Mouse (Mus musculus) lung, postnatal 0 days (tissue): Measurements from ENCODE around the gene Plekha5. TPM values are rescaled to one million over a fixed set of nuclear protein-coding genes. Genes with fewer than 3 reads are reported as not detected.

Experiments
- ATAC-seq: fragments of 200-750 bp; cut with Nextera tagmentation; 2 replicates; pipeline ENCODE4 v1.8.0; 2017; ENCODE audit warnings: moderate library complexity
- DNase-seq: peaks from one replicate; pipeline ENCODE4 v3.0.0-alpha.2; 2016; ENCODE audit warnings: low spot score
- H3K27ac ChIP-seq: fragments of 300-500 bp; sonication (generic); 2 replicates; pipeline ENCODE4 v1.5.1; 2014; ENCODE audit warnings: antibody characterized with exemption, mild to moderate bottlenecking, low read length, mixed read lengths
- H3K27me3 ChIP-seq: fragments of 300-500 bp; sonication (generic); replicated peaks from 2 replicates; pipeline ENCODE4 v1.6.1; 2014; ENCODE audit warnings: low read length, mixed read lengths; ENCODE audit not compliant: insufficient read depth
- H3K36me3 ChIP-seq: fragments of 300-500 bp; sonication (generic); 2 replicates; pipeline ENCODE4 v1.6.1; 2014; ENCODE audit warnings: low read length, mixed read lengths; ENCODE audit not compliant: insufficient read depth
- H3K4me1 ChIP-seq: fragments of 300-500 bp; sonication (generic); 2 replicates; pipeline ENCODE4 v1.6.1; 2014; ENCODE audit warnings: antibody characterized with exemption, low read depth, low read length, mixed read lengths; ENCODE audit not compliant: insufficient read depth
- H3K4me2 ChIP-seq: fragments of 300-500 bp; sonication (generic); replicated peaks from 2 replicates; pipeline ENCODE4 v1.6.1; 2014; ENCODE audit warnings: low read depth, mild to moderate bottlenecking, low read length, moderate library complexity, mixed read lengths
- H3K4me3 ChIP-seq: fragments of 300-500 bp; sonication (generic); 2 replicates; pipeline ENCODE4 v1.5.1; 2014; ENCODE audit warnings: low read depth, low read length
- H3K9ac ChIP-seq: fragments of 300-500 bp; sonication (generic); replicated peaks from 2 replicates; pipeline ENCODE4 v1.6.1; 2014; ENCODE audit warnings: low read depth, mild to moderate bottlenecking
- H3K9me3 ChIP-seq: fragments of 300-500 bp; sonication (generic); 2 replicates; pipeline ENCODE4 v1.6.1; 2016; ENCODE audit warnings: low read length, mixed read lengths
- CTCF ChIP-seq: IDR thresholded peaks from 2 replicates; pipeline ENCODE4 v1.5.1; 2016; ENCODE audit warnings: antibody characterized with exemption, mild to moderate bottlenecking
- EP300 ChIP-seq: IDR thresholded peaks from 2 replicates; pipeline ENCODE4 v1.6.1; 2016; ENCODE audit warnings: antibody characterized with exemption, mild to moderate bottlenecking, control low read depth
- WGBS: fragments of 180-500 bp; shearing (Covaris S2); extraction: QIAGEN DNeasy Blood & Tissue Kit; methylation state at CpG from one replicate; pipeline ENCODE4 v1.1.7; 2014; 5-methylcytosine and 5-hydroxymethylcytosine counted together
- polyA plus RNA-seq: library from polyadenylated mRNA; unstranded; fragments of >200 nt; fragmentation: Nextera tagmentation; extraction: Ambion mirVana; gene quantifications from 2 replicates; pipeline ENCODE4 v1.2.1, GENCODE M21; 2015

Plekha5 gene
- polyA plus RNA-seq, 1 experiment from 2014 or later = 22.1 TPM

GRCm38 (mm10) chr6:140623226-140624095 lies 199.6 kb downstream of the Plekha5 start:
- peak overlapping the region; percentile 76 for H3K4me2 ChIP-seq
- H3K27me3 ChIP-seq = no peaks in the 10 kb centered on the region
- H3K4me1 ChIP-seq = peaks cover 11% of the 10 kb centered on the region; the same call in 1 of the 2 replicates
- peak overlapping the region; percentile 85 for H3K9ac ChIP-seq
- H3K27ac ChIP-seq = peak overlapping the region; percentile 95
- peak; percentile 96 for DNase-seq
- peak; percentile 97 for ATAC-seq
- no peaks in the 10 kb centered on the region for H3K9me3 ChIP-seq
- TF ChIP-seq CTCF = no peak
- TF ChIP-seq EP300 = no peak
- H3K36me3 ChIP-seq = no peaks in the 10 kb centered on the region
- under 1% methylated on average over 58 of the region's 117 CpGs for WGBS
- H3K4me3 ChIP-seq = peak overlapping the region; percentile 97

DNA sequence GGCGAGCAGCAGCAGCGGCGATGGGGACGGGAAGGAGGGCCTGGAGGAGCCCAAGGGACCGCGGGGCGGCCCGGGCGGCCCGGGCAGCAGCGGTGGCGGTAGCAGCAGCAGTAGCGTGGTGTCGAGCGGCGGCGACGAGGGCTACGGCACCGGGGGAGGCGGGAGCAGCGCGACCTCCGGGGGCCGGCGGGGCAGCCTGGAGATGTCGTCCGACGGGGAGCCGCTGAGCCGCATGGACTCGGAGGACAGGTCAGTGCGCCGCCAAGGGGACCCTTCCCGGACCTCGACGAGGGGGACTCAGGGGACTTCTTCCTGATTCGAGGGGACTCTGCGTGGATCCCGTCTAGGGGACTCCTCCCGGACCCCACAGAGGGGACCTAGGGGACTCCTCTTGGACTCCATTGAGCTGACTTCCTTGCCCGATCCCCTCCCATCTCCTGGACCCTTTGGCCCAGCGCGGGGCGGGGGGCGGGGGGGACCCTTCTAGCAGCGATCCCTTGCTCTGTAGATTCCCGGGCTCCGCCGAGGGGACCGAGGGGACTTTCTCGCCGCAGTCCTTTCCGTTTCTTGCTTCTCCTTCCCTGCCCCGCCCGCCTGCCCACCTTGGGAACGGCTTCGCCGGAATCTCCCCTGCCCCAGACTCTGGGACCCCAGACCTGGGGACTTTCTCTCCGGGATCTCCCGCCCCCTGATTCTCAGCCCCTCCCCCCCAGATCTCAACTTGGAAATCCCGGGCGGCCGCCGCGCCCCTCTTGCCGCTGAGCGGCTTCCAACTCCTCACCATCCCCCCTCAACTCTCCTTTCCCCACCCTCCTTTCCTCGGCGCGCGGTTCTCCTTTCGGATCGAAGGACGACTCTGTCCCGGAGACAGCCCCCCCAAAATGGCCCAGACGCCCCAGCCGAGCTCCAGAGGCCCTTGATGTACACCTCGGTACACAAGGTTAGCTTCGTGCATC lies 200.5 kb downstream of the Plekha5 start:
- peaks cover 11% of the 10 kb centered on the region; the same call in 1 of the 2 replicates for H3K4me1 ChIP-seq
- H3K27me3 ChIP-seq = no peaks in the 10 kb centered on the region
- TF ChIP-seq CTCF (no peak), EP300 (no peak)
- H3K9me3 ChIP-seq = no peaks in the 10 kb centered on the region
- DNase-seq (peak; percentile 50), ATAC-seq (peak; percentile 0; the same call in 1 of the 2 replicates)
- H3K36me3 ChIP-seq = no peaks in the 10 kb centered on the region
- H3K27ac ChIP-seq = peak overlapping the region; percentile 95
- peak overlapping the region; percentile 76 for H3K4me2 ChIP-seq
- WGBS = under 1% methylated on average over 58 of the region's 80 CpGs
- peak overlapping the region; percentile 85 for H3K9ac ChIP-seq
- peak overlapping the region; percentile 97 for H3K4me3 ChIP-seq

DNA sequence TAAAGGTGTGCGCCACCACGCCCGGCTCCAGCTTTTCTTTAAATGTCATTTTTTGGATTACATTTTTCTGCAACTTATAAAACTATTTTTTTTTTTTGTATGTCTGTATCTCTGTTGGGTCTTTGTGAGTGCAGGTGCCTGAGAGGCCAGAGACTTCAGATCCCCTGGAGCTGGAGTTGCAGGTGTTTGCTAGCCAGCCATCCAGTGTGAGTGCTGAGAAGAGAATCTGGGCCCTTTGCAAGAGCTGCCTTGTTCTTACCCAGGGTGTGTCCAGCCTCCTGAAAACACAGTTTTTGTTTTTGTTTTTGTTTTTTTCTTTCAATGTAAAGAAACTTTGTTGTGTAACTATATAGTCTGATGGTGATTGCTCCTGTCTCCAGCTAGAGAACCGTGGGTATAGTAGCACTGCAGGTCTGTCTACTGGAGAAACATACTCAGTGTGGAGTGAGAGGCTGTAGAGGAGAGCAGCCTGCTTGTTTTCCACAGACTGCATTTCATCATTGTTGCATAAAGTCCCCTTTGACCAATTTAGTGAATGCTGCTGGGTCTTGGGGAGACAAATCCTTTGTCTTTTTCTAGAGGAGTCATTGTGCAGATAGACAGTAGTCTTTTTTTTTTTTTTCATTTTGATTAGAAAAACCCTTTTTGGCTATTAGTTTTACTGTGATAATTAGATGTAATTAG lies 205.5 kb downstream of the Plekha5 start:
- no peak for ATAC-seq
- no peak overlapping the region for H3K4me3 ChIP-seq
- WGBS = 88% methylated on average over 4 of the region's 4 CpGs

DNA sequence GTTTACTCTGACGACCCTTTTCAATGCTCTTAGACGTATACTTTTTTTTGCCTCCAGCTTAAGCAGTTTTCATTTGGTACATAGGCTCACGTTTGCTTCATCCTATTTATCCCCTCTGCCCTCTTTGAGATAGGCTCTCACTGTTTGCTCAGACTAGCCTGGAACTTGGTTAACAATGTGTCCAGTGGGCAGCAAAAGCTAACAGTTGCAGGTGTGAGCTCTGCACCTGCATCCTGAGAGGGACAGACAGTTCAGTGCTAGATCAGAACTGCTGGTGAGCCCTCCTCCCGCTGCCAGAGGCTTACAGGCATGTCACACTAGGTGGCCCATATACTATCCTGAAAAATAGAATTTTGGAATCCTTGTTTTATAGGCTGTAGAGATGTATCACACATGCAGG lies 206.5 kb downstream of the Plekha5 start:
- H3K36me3 ChIP-seq = 0 out of 2 replicates have a peak, but pooled peaks cover 5% of the 10 kb centered on the region
- no peak overlapping the region for H3K4me2 ChIP-seq
- DNase-seq (no peak), ATAC-seq (no peak)
- no peak overlapping the region for H3K4me3 ChIP-seq
- no peak overlapping the region for H3K27ac ChIP-seq
- no peaks in the 10 kb centered on the region for H3K27me3 ChIP-seq
- H3K9ac ChIP-seq = no peak overlapping the region
- H3K9me3 ChIP-seq = no peaks in the 10 kb centered on the region
- H3K4me1 ChIP-seq = peaks cover 6% of the 10 kb centered on the region; the same call in 1 of the 2 replicates
- 59% methylated on average over 4 of the region's 4 CpGs for WGBS
- TF ChIP-seq CTCF (no peak), EP300 (no peak)

More for the DNA sequence above, 205.5 kb downstream of the Plekha5 start:
- Histone ChIP-seq H3K4me1 (peaks cover 6% of the 10 kb centered on the region; the same call in 1 of the 2 replicates), H3K9ac (no peak overlapping the region), H3K4me2 (no peak overlapping the region), H3K27ac (no peak overlapping the region), H3K27me3 (no peaks in the 10 kb centered on the region), H3K9me3 (no peaks in the 10 kb centered on the region), H3K36me3 (0 out of 2 replicates have a peak, but pooled peaks cover 4% of the 10 kb centered on the region)
- TF ChIP-seq EP300 (no peak), CTCF (no peak)
- no peak for DNase-seq

DNA sequence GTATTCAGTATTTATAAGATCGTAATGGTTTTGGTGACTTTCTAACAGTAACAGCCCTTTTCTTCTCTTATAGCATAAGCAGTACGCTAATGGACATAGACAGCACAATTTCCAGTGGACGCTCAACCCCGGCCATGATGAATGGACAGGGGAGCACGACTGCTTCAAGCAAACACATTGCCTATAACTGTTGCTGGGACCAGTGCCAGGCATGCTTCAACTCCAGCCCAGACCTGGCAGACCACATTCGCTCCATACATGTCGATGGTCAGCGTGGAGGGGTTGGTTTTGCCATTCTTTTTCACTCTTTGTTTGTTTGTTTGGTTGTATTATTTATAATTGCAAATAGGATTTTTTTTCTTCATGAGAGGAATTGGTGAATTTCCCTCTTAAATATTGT lies 209.8 kb downstream of the Plekha5 start:
- Histone ChIP-seq H3K4me3 (no peak overlapping the region), H3K4me2 (no peak overlapping the region), H3K9ac (no peak overlapping the region), H3K9me3 (no peaks in the 10 kb centered on the region), H3K27me3 (no peaks in the 10 kb centered on the region), H3K4me1 (no peaks in the 10 kb centered on the region), H3K36me3 (0 out of 2 replicates have a peak, but pooled peaks cover 18% of the 10 kb centered on the region), H3K27ac (no peak overlapping the region)
- WGBS = 73% methylated on average over 8 of the region's 8 CpGs
- no peak for DNase-seq
- no peak for ATAC-seq
- TF ChIP-seq EP300 (no peak), CTCF (no peak)
